Mouse (Mus musculus) naive thymus-derived CD4-positive, alpha-beta T cell, adult 5 months (primary cell): ENCODE data around the gene Gtf2h3. TPM values are rescaled to one million over a fixed set of nuclear protein-coding genes. Genes with fewer than 3 reads are reported as not detected.

Experiments
- polyA plus RNA-seq: library from polyadenylated mRNA; unstranded; fragments of 100-300 nt; shearing (Covaris generic); gene quantifications from one replicate; pipeline ENCODE4 v1.2.1, GENCODE M21; 2017

The Gtf2h3 gene
- polyA plus RNA-seq = 19.7 TPM

DNA sequence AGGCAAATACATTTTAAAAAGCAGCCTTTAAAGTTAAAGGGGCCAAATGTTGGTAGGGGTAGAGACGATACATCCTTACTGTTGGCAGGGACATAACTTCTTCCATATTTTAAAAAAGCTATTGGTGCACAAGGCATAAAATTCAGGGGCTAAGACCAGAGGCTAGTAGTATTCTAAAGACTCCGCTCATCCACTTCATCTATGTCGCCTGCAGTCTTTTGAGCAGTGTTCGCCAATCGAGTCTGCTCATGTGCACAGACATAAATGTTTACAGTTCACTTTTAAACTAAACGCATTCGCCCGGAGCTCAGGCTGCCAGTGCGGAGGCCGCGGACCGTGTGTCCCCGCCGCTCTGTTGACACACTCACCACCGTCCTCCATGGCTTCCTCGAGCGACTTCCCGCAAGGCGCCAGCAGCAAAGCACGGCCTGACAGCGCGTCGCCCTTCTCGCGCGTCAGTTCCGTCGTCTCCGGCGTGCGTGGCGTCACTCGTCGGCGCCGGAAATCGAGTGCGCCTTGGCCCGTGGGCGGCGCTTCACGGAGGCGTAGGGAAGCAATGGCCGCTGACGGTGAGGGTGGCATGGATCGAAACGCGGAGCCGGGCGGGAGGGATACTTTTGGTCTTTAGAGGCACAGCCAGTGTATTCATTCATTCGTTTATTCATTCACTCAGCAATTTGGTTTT, at the start of gene Gtf2h3, which contains the start of gene Eif2b1:
Gene Gtf2h3, plus strand, starts transcription at position 508 of the 685 bp plus-strand sequence.
Gene Eif2b1, minus strand, starts transcription at position 499 of the 685 bp plus-strand sequence.

DNA sequence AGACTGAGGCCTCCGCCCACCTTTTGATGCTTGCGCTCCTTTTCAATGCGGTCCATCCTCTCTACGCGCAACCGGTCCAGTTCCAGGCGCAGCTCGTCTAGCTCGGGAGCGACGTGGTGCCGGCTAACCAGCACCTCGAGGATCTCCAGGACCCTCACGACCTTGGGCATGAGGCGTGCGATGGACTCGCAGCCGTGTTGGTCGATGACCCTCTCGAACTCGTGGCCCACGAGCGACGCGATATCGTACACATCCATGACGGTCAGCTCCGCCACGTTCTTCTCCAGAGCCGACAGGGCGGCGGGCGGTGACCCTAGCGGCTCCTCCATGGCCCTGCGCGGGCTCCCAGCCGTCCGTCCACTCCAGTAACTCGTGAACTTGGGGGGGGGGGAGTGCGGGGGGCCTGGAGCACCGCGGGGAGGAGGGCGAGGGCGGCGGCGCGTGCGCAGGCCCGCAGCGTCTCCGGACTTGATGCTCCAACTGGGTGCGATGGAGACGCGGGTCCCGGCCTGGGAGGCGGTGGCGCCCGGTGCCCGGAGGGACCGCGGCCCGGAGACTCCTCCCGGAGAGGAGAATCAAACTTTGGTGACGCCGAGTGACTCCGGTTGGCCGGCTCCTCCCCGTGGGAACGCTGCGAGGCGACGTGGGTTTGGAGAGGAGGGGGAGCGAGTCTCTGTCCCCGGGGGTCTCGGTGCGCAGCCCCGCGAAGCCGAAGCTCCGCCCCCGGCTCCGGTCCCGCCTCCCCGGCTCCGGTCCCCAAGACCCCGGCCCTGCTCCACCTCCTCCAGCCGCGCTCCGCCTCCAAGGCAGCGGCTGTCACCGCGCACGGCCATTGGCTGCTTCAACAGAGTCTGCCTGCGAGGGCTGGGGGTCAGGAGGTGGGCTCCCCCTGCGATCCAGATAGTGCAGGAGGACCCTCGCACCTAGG, 48.0 kb upstream of the Gtf2h3 start, which contains the start of gene Rilpl1:
Gene Rilpl1, minus strand, starts transcription at position 737 of the 928 bp plus-strand sequence.

DNA sequence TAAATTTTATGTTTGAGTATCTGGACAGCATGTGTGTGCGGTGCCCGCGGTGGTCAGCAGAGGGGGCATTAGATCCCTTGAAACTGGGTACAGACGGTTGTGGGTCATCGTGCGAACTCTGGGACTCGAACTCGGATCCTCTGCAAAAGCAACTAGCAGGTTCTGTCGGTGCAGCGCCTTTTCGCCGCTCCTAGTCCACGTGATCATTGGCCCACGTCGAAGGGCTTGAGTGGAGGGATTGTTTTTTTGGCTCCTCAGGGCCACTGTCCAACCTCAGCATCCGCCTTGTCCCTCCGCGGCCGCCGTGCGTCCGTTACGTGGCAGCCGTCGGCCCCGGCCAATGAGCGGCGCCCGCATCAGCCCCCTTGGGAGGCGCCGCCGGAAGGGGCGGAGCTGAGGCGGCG, 38.6 kb upstream of the Gtf2h3 start, which contains the start of gene Tmed2:
Gene Tmed2, plus strand, starts transcription at position 313 of the 404 bp plus-strand sequence.

DNA sequence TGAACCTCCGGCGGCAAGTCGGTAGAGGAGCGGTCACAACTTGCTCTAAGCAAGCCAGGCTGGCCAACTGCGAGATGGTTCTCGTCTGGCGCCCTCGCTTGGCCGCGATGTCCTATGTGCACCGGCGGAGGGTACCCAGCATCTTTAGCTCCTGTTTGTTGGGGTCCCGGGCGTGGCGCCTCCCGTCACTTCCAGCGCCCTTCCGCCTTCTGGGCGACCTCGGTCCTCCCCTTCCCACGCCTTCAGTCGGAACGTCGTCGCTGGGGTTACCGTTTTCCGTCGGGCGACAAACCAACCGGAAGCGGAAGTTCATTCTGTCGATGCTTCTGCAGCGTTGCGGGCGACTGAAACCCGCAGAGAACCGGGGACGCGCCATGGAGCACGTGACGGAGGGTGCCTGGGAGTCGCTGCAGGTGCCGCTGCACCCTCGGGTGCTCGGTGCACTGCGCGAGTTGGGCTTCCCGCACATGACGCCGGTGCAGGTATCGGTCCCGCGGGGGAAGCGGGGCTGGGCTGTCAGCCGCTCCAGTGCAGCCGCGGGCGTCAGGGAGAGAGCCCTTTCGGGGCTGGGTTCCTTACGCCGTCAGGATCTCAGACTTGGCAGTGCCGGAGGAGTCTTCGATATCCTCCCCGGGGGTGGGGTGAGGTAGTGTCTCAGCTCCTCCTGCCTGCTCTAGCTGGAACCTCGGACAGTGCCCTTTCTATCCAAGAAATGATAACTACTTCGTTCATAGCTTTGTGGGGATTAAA, 26.2 kb upstream of the Gtf2h3 start, which contains the start of gene Ddx55:
Gene Ddx55, plus strand, starts transcription at position 307 of the 750 bp plus-strand sequence.

DNA sequence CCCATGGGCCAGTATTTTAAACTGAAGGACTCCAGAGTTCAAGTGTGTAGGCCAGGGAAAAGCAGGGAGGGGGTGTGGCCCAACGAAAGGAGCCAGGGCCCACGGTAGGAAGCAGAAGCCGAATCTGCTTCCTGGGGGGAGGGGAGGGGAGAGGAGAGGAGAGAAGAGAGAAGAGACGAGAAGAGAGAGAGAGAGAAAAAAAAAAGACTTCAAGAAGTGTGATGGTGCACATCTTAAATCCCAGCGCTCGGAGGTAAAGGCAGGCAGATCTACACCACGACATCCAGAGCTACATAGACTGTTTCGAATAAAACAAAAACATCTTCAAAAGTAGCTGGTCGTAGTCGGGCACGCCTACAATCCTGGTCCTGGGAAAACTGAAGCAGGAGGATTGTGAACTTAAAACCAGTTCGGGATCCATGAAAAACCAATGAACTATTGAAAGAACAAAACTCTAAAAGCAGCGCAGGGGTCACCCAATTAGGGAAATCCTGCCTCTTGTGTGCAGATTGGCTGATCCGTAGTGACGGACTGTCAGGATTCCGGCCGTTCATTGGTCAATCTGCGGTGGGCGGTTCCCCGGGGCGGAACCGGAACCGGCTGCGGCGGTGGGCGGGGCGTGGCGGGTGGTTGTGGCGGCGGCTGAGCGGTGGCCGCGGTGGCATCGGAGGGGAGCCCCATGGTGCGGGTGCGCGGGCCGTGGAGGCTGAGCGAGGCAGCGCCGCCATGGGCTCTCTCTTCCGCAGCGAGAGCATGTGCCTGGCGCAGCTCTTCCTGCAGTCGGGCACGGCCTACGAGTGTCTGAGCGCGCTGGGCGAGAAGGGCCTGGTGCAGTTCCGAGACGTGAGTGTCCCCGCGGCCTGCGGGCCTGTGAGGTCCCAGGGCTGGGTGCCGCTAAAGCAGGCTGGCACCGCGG, 49.8 kb downstream of the Gtf2h3 start, which contains the start of gene Atp6v0a2:
Gene Atp6v0a2, plus strand, starts transcription at position 129 of the 916 bp plus-strand sequence.

Other genes starting within 250 kb of the Gtf2h3 start
- gene Cdk2ap1, start 216.1 kb upstream of the Gtf2h3 start, polyA plus RNA-seq = 100 TPM
- 126 TPM for gene Sbno1, start 153.1 kb upstream of the Gtf2h3 start, polyA plus RNA-seq
- gene Kmt5a, start 139.2 kb upstream of the Gtf2h3 start, polyA plus RNA-seq = 75.6 TPM
- 21.3 TPM for gene Rilpl2, start 100.8 kb upstream of the Gtf2h3 start, polyA plus RNA-seq
- 8.3 TPM for gene Snrnp35, start 96.0 kb upstream of the Gtf2h3 start, polyA plus RNA-seq
- gene Rilpl1, start 47.7 kb upstream of the Gtf2h3 start, polyA plus RNA-seq = 1.7 TPM
- gene Tmed2, start 38.4 kb upstream of the Gtf2h3 start, polyA plus RNA-seq = 561 TPM
- 16.9 TPM for gene Ddx55, start 26.3 kb upstream of the Gtf2h3 start, polyA plus RNA-seq
- gene Eif2b1, start within 50 bp of the Gtf2h3 start, polyA plus RNA-seq = 35.9 TPM
- gene Atp6v0a2, start 49.4 kb downstream of the Gtf2h3 start, polyA plus RNA-seq = 101 TPM
- not detected for gene Dnah10, start 145.9 kb downstream of the Gtf2h3 start, polyA plus RNA-seq